Mouse (Mus musculus): ENCODE measurements around the gene Mrm2. TPM values are rescaled to one million over a fixed set of nuclear protein-coding genes. Genes with fewer than 3 reads are reported as not detected.
"Not testable (repeated sequence)": the region's sequence is repeated elsewhere in the genome, so short reads cannot be mapped to it uniquely, and the experiment has no call there.

The Mrm2 gene
- 10 to 100 TPM in 1 of 2 experiments, 1 to 10 TPM in 1; 9.0 to 11.8 TPM for total RNA-seq (2021)
- long read RNA-seq, partial matches to known transcripts: 0 of 4 reads
- long read RNA-seq, other reads (novel, unspliced or antisense): 0 of 4 reads

GRCm38 (mm10) chr5:140331615-140332512, at the start of gene Mrm2:
Mrm2 (minus strand) TSS chr5:140331898.
- DNase-seq (ENCODE audit: low spot score in 2 of 2): peak; percentile 63 to 73

GRCm38 (mm10) chr5:140381156-140381555, 49.5 kb upstream of the Mrm2 start:
- no peak for DNase-seq (ENCODE audit: low spot score in 2 of 2)

GRCm38 (mm10) chr5:140379299-140379698, 47.6 kb upstream of the Mrm2 start:
- no peak for DNase-seq (ENCODE audit: low spot score in 2 of 2)

GRCm38 (mm10) chr5:140378121-140378853, 46.6 kb upstream of the Mrm2 start:
- DNase-seq (ENCODE audit: low spot score in 2 of 2): no peak

- DNase-seq (ENCODE audit: low spot score in 2 of 2): no peak
Observed at GRCm38 (mm10) chr5:140375249-140375829, 43.6 kb upstream of the Mrm2 start.

- DNase-seq (ENCODE audit: low spot score in 2 of 2): peak in 1 of 2 experiments; percentile 45
Observed at GRCm38 (mm10) chr5:140374226-140374625, 42.5 kb upstream of the Mrm2 start.

- DNase-seq (ENCODE audit: low spot score in 2 of 2): no peak
Observed at GRCm38 (mm10) chr5:140373711-140374110, 42.0 kb upstream of the Mrm2 start.

GRCm38 (mm10) chr5:140371671-140372070, 40.0 kb upstream of the Mrm2 start:
- peak; percentile 59 to 84 for DNase-seq (ENCODE audit: low spot score in 2 of 2)

GRCm38 (mm10) chr5:140370446-140371254, 39.0 kb upstream of the Mrm2 start:
- no peak for DNase-seq (ENCODE audit: low spot score in 2 of 2)

GRCm38 (mm10) chr5:140369466-140369865, 37.8 kb upstream of the Mrm2 start:
- DNase-seq (ENCODE audit: low spot score in 2 of 2): no peak

- no peak for DNase-seq (ENCODE audit: low spot score in 2 of 2)
Observed at GRCm38 (mm10) chr5:140368926-140369325, 37.2 kb upstream of the Mrm2 start.

GRCm38 (mm10) chr5:140368126-140368525, 36.4 kb upstream of the Mrm2 start:
- not testable (repeated sequence) for DNase-seq (ENCODE audit: low spot score in 2 of 2)

- no peak for DNase-seq (ENCODE audit: low spot score in 2 of 2)
Observed at GRCm38 (mm10) chr5:140364415-140364814, 32.7 kb upstream of the Mrm2 start.

GRCm38 (mm10) chr5:140359930-140360674, 28.4 kb upstream of the Mrm2 start:
- DNase-seq (ENCODE audit: low spot score in 2 of 2): no peak

- no peak for DNase-seq (ENCODE audit: low spot score in 2 of 2)
Observed at GRCm38 (mm10) chr5:140357466-140357865, 25.8 kb upstream of the Mrm2 start.

- DNase-seq (ENCODE audit: low spot score in 2 of 2): no peak
Observed at GRCm38 (mm10) chr5:140355934-140356333, 24.2 kb upstream of the Mrm2 start.

GRCm38 (mm10) chr5:140352352-140352751, 20.7 kb upstream of the Mrm2 start:
- no peak for DNase-seq (ENCODE audit: low spot score in 2 of 2)

GRCm38 (mm10) chr5:140350731-140351497, 19.2 kb upstream of the Mrm2 start:
- no peak for DNase-seq (ENCODE audit: low spot score in 2 of 2)

GRCm38 (mm10) chr5:140349882-140350281, 18.2 kb upstream of the Mrm2 start:
- no peak for DNase-seq (ENCODE audit: low spot score in 2 of 2)
